Mouse (Mus musculus) liver, adult 2 months (tissue): ENCODE measurements at regions not wholly inside any gene's neighbourhood (a gene's known extent, or its start where the extent isn't known, plus 50 kb on each side); places are given as distances from the start of the nearest gene placed in this dataset.

ENCODE experiments used
- CTCF ChIP-seq: fragments of 200-500 bp; IDR thresholded peaks from 2 replicates; pipeline ENCODE4 v1.5.1; 2011; ENCODE audit warnings: low read depth, low read length, control low read depth
- POLR2A ChIP-seq: fragments of 200-500 bp; IDR thresholded peaks from 2 replicates; pipeline ENCODE4 v1.6.1; 2011; ENCODE audit warnings: low read length, control low read depth; ENCODE audit not compliant: insufficient read depth; ENCODE audit errors: extremely low read depth

DNA sequence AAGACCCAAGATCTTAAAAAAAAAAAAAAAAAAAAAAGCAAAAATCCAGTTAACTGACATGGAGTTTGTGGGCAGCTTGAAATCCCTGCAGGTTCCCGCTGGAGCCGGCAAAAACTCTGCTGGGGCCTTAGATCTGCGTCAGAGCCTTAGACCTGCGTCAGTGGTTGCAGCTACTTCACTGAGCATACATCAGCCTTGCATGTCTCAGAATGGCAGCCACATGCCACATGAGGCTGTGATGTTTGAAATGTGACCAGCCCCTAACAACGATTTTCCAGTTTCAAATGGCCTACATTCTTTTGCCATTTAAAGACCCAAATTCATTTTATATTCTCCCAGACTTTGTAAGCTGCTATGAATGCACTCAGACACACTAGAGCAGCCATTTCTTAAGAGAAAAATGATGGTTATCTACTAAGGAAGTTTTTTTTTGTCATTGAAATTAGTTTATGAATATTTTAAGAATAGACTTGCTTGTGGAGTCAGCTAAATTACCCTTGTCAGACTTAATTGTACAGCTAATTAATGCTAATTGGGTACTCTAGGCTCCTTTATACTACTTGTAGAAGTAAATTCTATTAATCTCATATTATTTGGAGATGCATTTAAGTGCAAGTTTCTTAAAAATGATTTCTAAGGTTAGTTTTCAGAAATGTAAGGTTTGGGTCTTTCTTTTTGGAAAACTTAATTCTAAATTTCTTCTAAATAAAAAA is 70.8 kb downstream of the Toporsl start:
- TF ChIP-seq CTCF: no peak
- no peak for TF ChIP-seq POLR2A
